Mouse (Mus musculus) urinary bladder, postnatal 25 days (tissue): Measurements from ENCODE around the gene Uba3.

Experiments used
- DNase-seq: peaks from one replicate; pipeline ENCODE4 v3.0.0; 2022; ENCODE audit warnings: low spot score

Uba3 gene

GRCm38 (mm10) chr6:97210191-97210961 is 4.9 kb upstream of the Uba3 start, which contains the start of gene Arl6ip5:
Gene Arl6ip5, plus strand, starts transcription at chr6:97210689.
- peak; percentile 72 for DNase-seq

- no peak for DNase-seq
These were observed 4.3 kb upstream of the Uba3 start for GRCm38 (mm10) chr6:97209751-97210150.

- no peak for DNase-seq
These were observed 3.8 kb upstream of the Uba3 start for GRCm38 (mm10) chr6:97209201-97209600.

- DNase-seq, result no peak
These were observed 3.0 kb upstream of the Uba3 start for GRCm38 (mm10) chr6:97208406-97208805.

GRCm38 (mm10) chr6:97207085-97207484 is 1.6 kb upstream of the Uba3 start:
- no peak for DNase-seq

- no peak for DNase-seq
These were observed 495 bp downstream of the Uba3 start for GRCm38 (mm10) chr6:97204952-97205351.

- no peak for DNase-seq
These were observed 1.1 kb downstream of the Uba3 start for GRCm38 (mm10) chr6:97204252-97204869.

- DNase-seq, result no peak
These were observed 3.0 kb downstream of the Uba3 start for GRCm38 (mm10) chr6:97202477-97202876.

- DNase-seq, result no peak
These were observed 5.0 kb downstream of the Uba3 start for GRCm38 (mm10) chr6:97200437-97200836.

- no peak for DNase-seq
These were observed 26.0 kb downstream of the Uba3 start for GRCm38 (mm10) chr6:97179367-97179828.

- DNase-seq, result peak; percentile 93
These were observed 26.7 kb downstream of the Uba3 start, which contains the start of gene Tmf1 for GRCm38 (mm10) chr6:97178491-97179366. Gene Tmf1, minus strand, starts transcription at chr6:97179122.

- no peak for DNase-seq
These were observed 29.7 kb downstream of the Uba3 start for GRCm38 (mm10) chr6:97175716-97176115.

GRCm38 (mm10) chr6:97150156-97150555 is 55.3 kb downstream of the Uba3 start:
- DNase-seq, result no peak

- DNase-seq, result no peak
These were observed 55.7 kb downstream of the Uba3 start for GRCm38 (mm10) chr6:97149721-97150120.

GRCm38 (mm10) chr6:97148383-97149251 is 56.8 kb downstream of the Uba3 start, which contains the start of gene Eogt:
Gene Eogt, minus strand, starts transcription at chr6:97149182.
- DNase-seq, result peak; percentile 77

GRCm38 (mm10) chr6:97147755-97148382 is 57.6 kb downstream of the Uba3 start:
- DNase-seq, result peak; percentile 50

- peak; percentile 53 for DNase-seq
These were observed 60.3 kb downstream of the Uba3 start for GRCm38 (mm10) chr6:97145156-97145555.

- DNase-seq, result no peak
These were observed 61.1 kb downstream of the Uba3 start for GRCm38 (mm10) chr6:97144359-97144758.

GRCm38 (mm10) chr6:97142611-97143010 is 62.8 kb downstream of the Uba3 start:
- DNase-seq, result no peak

GRCm38 (mm10) chr6:97141811-97142210 is 63.6 kb downstream of the Uba3 start:
- DNase-seq, result no peak
